Mouse (Mus musculus) mature B cell (primary cell): Measurements from ENCODE around the gene Ptpra.
"Not testable (repeated sequence)": the region's sequence is repeated elsewhere in the genome, so short reads cannot be mapped to it uniquely, and the experiment has no call there.

Source experiments
- in situ Hi-C: fragments of 300-500 bp; cut with MboI; formaldehyde crosslinking; loops from 2 replicates; pipeline ENCODE4 v1.14.3; 2019

The Ptpra gene

GRCm38 (mm10) chr2:130558015-130558414, 107.9 kb downstream of the Ptpra start:
- in situ Hi-C loops, result no loop called here

GRCm38 (mm10) chr2:130563212-130564055, 113.4 kb downstream of the Ptpra start, which contains the start of gene Mrps26:
Gene Mrps26, plus strand, starts transcription at chr2:130563742.
- in situ Hi-C loops, result no loop called here

- in situ Hi-C loops, result no loop called here
These were observed 114.0 kb downstream of the Ptpra start for GRCm38 (mm10) chr2:130564063-130564462.

GRCm38 (mm10) chr2:130564983-130565382, 114.9 kb downstream of the Ptpra start:
- in situ Hi-C loops, result no loop called here

GRCm38 (mm10) chr2:130568921-130569320, 118.8 kb downstream of the Ptpra start:
- in situ Hi-C loops, result no loop called here

- in situ Hi-C loops, result no loop called here
These were observed 119.8 kb downstream of the Ptpra start for GRCm38 (mm10) chr2:130569926-130570325.

- in situ Hi-C loops, result no loop called here
These were observed 124.9 kb downstream of the Ptpra start for GRCm38 (mm10) chr2:130574960-130575359.

- in situ Hi-C loops, result no loop called here
These were observed 125.8 kb downstream of the Ptpra start, which contains the start of gene Oxt for GRCm38 (mm10) chr2:130575873-130576272. Gene Oxt, plus strand, starts transcription at chr2:130576173.

- in situ Hi-C loops, result not testable (repeated sequence)
These were observed 126.5 kb downstream of the Ptpra start for GRCm38 (mm10) chr2:130576564-130576963.

- in situ Hi-C loops, result no loop called here
These were observed 126.9 kb downstream of the Ptpra start for GRCm38 (mm10) chr2:130577021-130577420.

- in situ Hi-C loops, result no loop called here
These were observed 127.6 kb downstream of the Ptpra start for GRCm38 (mm10) chr2:130577632-130578031.

- in situ Hi-C loops, result no loop called here
These were observed 128.1 kb downstream of the Ptpra start for GRCm38 (mm10) chr2:130578148-130578547.

- in situ Hi-C loops, result no loop called here
These were observed 129.7 kb downstream of the Ptpra start for GRCm38 (mm10) chr2:130579791-130580190.

- in situ Hi-C loops, result no loop called here
These were observed 131.1 kb downstream of the Ptpra start for GRCm38 (mm10) chr2:130581201-130581600.

- in situ Hi-C loops, result no loop called here
These were observed 132.5 kb downstream of the Ptpra start, which contains the start of gene Avp for GRCm38 (mm10) chr2:130582552-130582951. Gene Avp, minus strand, starts transcription at chr2:130582554.

- in situ Hi-C loops, result no loop called here
These were observed 134.0 kb downstream of the Ptpra start for GRCm38 (mm10) chr2:130583902-130584560.

GRCm38 (mm10) chr2:130586016-130586415, 135.9 kb downstream of the Ptpra start:
- in situ Hi-C loops, result no loop called here

GRCm38 (mm10) chr2:130588373-130588772, 138.3 kb downstream of the Ptpra start:
- in situ Hi-C loops, result no loop called here

- in situ Hi-C loops, result no loop called here
These were observed 139.1 kb downstream of the Ptpra start for GRCm38 (mm10) chr2:130589157-130589556.

- in situ Hi-C loops, result no loop called here
These were observed 139.7 kb downstream of the Ptpra start for GRCm38 (mm10) chr2:130589761-130590160.

- in situ Hi-C loops, result no loop called here
These were observed 140.9 kb downstream of the Ptpra start for GRCm38 (mm10) chr2:130591016-130591415.

- in situ Hi-C loops, result no loop called here
These were observed 145.5 kb downstream of the Ptpra start for GRCm38 (mm10) chr2:130595596-130595995.

- in situ Hi-C loops, result no loop called here
These were observed 147.5 kb downstream of the Ptpra start for GRCm38 (mm10) chr2:130597601-130598010.
